Mouse (Mus musculus) midbrain, embryonic 15.5 days (tissue): ENCODE data around the gene Dmbt1. TPM values are rescaled to one million over a fixed set of nuclear protein-coding genes. Genes with fewer than 3 reads are reported as not detected.
"Not testable (repeated sequence)": the region's sequence is repeated elsewhere in the genome, so short reads cannot be mapped to it uniquely, and the experiment has no call there.

ENCODE experiments used
- ATAC-seq: fragments of 200-750 bp; cut with Nextera tagmentation; replicated peaks from 2 replicates; pipeline ENCODE4 v1.8.0; 2017; ENCODE audit warnings: moderate TSS enrichment
- H3K27ac ChIP-seq: fragments of 300-500 bp; sonication (generic); 2 replicates; pipeline ENCODE4 v1.5.1; 2015; ENCODE audit warnings: mild to moderate bottlenecking, inconsistent platforms
- H3K27me3 ChIP-seq: fragments of 300-500 bp; sonication (generic); replicated peaks from 2 replicates; pipeline ENCODE4 v1.6.1; 2015; ENCODE audit warnings: inconsistent platforms
- H3K36me3 ChIP-seq: fragments of 300-500 bp; sonication (generic); replicated peaks from 2 replicates; pipeline ENCODE4 v1.6.1; 2015; ENCODE audit warnings: inconsistent platforms
- H3K4me1 ChIP-seq: fragments of 300-500 bp; sonication (generic); 2 replicates; pipeline ENCODE4 v1.6.1; 2015; ENCODE audit warnings: inconsistent platforms
- H3K4me2 ChIP-seq: fragments of 300-500 bp; sonication (generic); 2 replicates; pipeline ENCODE4 v1.6.1; 2015; ENCODE audit warnings: inconsistent platforms, mild to moderate bottlenecking, moderate library complexity
- H3K4me3 ChIP-seq: fragments of 300-500 bp; sonication (generic); 2 replicates; pipeline ENCODE4 v1.5.1; 2015; ENCODE audit warnings: mild to moderate bottlenecking, inconsistent platforms
- H3K9ac ChIP-seq: fragments of 300-500 bp; sonication (generic); 2 replicates; pipeline ENCODE4 v1.6.1; 2015; ENCODE audit warnings: mild to moderate bottlenecking, inconsistent platforms
- H3K9me3 ChIP-seq: fragments of 300-500 bp; sonication (generic); 2 replicates; pipeline ENCODE4 v1.6.1; 2016; ENCODE audit warnings: inconsistent platforms
- WGBS: fragments of 180-500 bp; shearing (Covaris S2); methylation state at CpG from one replicate; pipeline ENCODE4 v1.1.7; 2015; ENCODE audit warnings: mixed read lengths; 5-methylcytosine and 5-hydroxymethylcytosine counted together
- polyA plus RNA-seq: library from polyadenylated mRNA; unstranded; fragments of >200 nt; fragmentation: Nextera tagmentation; extraction: Ambion mirVana; gene quantifications from 2 replicates; pipeline ENCODE4 v1.2.1, GENCODE M21; 2015

The Dmbt1 gene
- polyA plus RNA-seq, 1 experiment from 2014 or later = 0.15 TPM

GRCm38 (mm10) chr7:131059808-131060207 lies 28.0 kb downstream of the Dmbt1 start:
- H3K4me2 ChIP-seq, H3K27ac ChIP-seq, H3K4me3 ChIP-seq, H3K9me3 ChIP-seq, H3K27me3 ChIP-seq, H3K9ac ChIP-seq, H3K4me1 ChIP-seq, H3K36me3 ChIP-seq, ATAC-seq: not testable (repeated sequence)
- 79% methylated on average over 2 of the region's 2 CpGs for WGBS

GRCm38 (mm10) chr7:131062541-131062940 lies 30.7 kb downstream of the Dmbt1 start:
- no peak overlapping the region for H3K9ac ChIP-seq
- H3K4me2 ChIP-seq = no peak overlapping the region
- H3K4me1 ChIP-seq = no peaks in the 10 kb centered on the region
- no peak for ATAC-seq
- no peaks in the 10 kb centered on the region for H3K27me3 ChIP-seq
- no peak overlapping the region for H3K27ac ChIP-seq
- H3K9me3 ChIP-seq = no peaks in the 10 kb centered on the region
- H3K4me3 ChIP-seq = no peak overlapping the region
- WGBS = 92% methylated on average over 2 of the region's 2 CpGs
- H3K36me3 ChIP-seq = no peaks in the 10 kb centered on the region

- H3K9me3 ChIP-seq, H3K27me3 ChIP-seq, ATAC-seq, H3K27ac ChIP-seq, H3K9ac ChIP-seq, H3K36me3 ChIP-seq, H3K4me2 ChIP-seq, H3K4me1 ChIP-seq, H3K4me3 ChIP-seq: not testable (repeated sequence)
- WGBS = 7% methylated on average over 1 of the region's 1 CpGs
These were observed 36.3 kb downstream of the Dmbt1 start for GRCm38 (mm10) chr7:131068191-131068590.

GRCm38 (mm10) chr7:131073476-131073875 lies 41.6 kb downstream of the Dmbt1 start:
- not testable (repeated sequence) for H3K4me2 ChIP-seq, H3K27ac ChIP-seq, H3K27me3 ChIP-seq, H3K4me3 ChIP-seq, H3K9me3 ChIP-seq, H3K4me1 ChIP-seq, H3K9ac ChIP-seq, ATAC-seq, H3K36me3 ChIP-seq
- 89% methylated on average over 3 of the region's 3 CpGs for WGBS

GRCm38 (mm10) chr7:131074098-131074497 lies 42.2 kb downstream of the Dmbt1 start:
- H3K9ac ChIP-seq, H3K4me1 ChIP-seq, H3K4me2 ChIP-seq, H3K27me3 ChIP-seq, H3K36me3 ChIP-seq, H3K4me3 ChIP-seq, ATAC-seq, H3K27ac ChIP-seq, H3K9me3 ChIP-seq: not testable (repeated sequence)
- WGBS = 85% methylated on average over 6 of the region's 6 CpGs

- H3K4me1 ChIP-seq = no peaks in the 10 kb centered on the region
- no peak overlapping the region for H3K9ac ChIP-seq
- no peak for ATAC-seq
- no peaks in the 10 kb centered on the region for H3K27me3 ChIP-seq
- H3K4me3 ChIP-seq = no peak overlapping the region
- H3K36me3 ChIP-seq = no peaks in the 10 kb centered on the region
- 0% methylated on average over 1 of the region's 1 CpGs for WGBS
- no peak overlapping the region for H3K4me2 ChIP-seq
- no peak overlapping the region for H3K27ac ChIP-seq
- H3K9me3 ChIP-seq = no peaks in the 10 kb centered on the region
These were observed 44.1 kb downstream of the Dmbt1 start for GRCm38 (mm10) chr7:131075956-131076355.

- not testable (repeated sequence) for H3K4me1 ChIP-seq, ATAC-seq, H3K27me3 ChIP-seq, H3K4me3 ChIP-seq, H3K4me2 ChIP-seq, H3K36me3 ChIP-seq, H3K9ac ChIP-seq, H3K27ac ChIP-seq, H3K9me3 ChIP-seq
- WGBS = 84% methylated on average over 9 of the region's 9 CpGs
These were observed 50.5 kb downstream of the Dmbt1 start for GRCm38 (mm10) chr7:131082403-131082802.

- 35% methylated on average over 3 of the region's 3 CpGs for WGBS
- no peak overlapping the region for H3K9ac ChIP-seq
- H3K4me2 ChIP-seq = no peak overlapping the region
- no peaks in the 10 kb centered on the region for H3K27me3 ChIP-seq
- no peaks in the 10 kb centered on the region for H3K4me1 ChIP-seq
- no peak for ATAC-seq
- H3K36me3 ChIP-seq = no peaks in the 10 kb centered on the region
- H3K27ac ChIP-seq = no peak overlapping the region
- H3K9me3 ChIP-seq = no peaks in the 10 kb centered on the region
- no peak overlapping the region for H3K4me3 ChIP-seq
These were observed 80.6 kb downstream of the Dmbt1 start for GRCm38 (mm10) chr7:131112486-131112885.

- Histone ChIP-seq H3K9ac (no peak overlapping the region), H3K9me3 (no peaks in the 10 kb centered on the region), H3K4me3 (no peak overlapping the region), H3K27me3 (no peaks in the 10 kb centered on the region), H3K4me2 (no peak overlapping the region), H3K27ac (no peak overlapping the region), H3K4me1 (no peaks in the 10 kb centered on the region), H3K36me3 (no peaks in the 10 kb centered on the region)
- WGBS = 74% methylated on average over 6 of the region's 6 CpGs
- ATAC-seq = no peak
These were observed 81.8 kb downstream of the Dmbt1 start for GRCm38 (mm10) chr7:131113676-131114075.

GRCm38 (mm10) chr7:131114434-131114833 lies 82.6 kb downstream of the Dmbt1 start:
- WGBS = 81% methylated on average over 2 of the region's 2 CpGs

GRCm38 (mm10) chr7:131122210-131122807 lies 90.5 kb downstream of the Dmbt1 start:
- Histone ChIP-seq H3K4me1 (no peaks in the 10 kb centered on the region), H3K4me3 (no peak overlapping the region), H3K27ac (no peak overlapping the region), H3K4me2 (no peak overlapping the region), H3K36me3 (no peaks in the 10 kb centered on the region), H3K9me3 (no peaks in the 10 kb centered on the region), H3K9ac (no peak overlapping the region), H3K27me3 (no peaks in the 10 kb centered on the region)
- no peak for ATAC-seq
- WGBS = 88% methylated on average over 2 of the region's 2 CpGs

More at GRCm38 (mm10) chr7:131114434-131114833, 82.6 kb downstream of the Dmbt1 start:
- Histone ChIP-seq H3K9ac (no peak overlapping the region), H3K4me3 (no peak overlapping the region), H3K4me2 (no peak overlapping the region), H3K4me1 (no peaks in the 10 kb centered on the region), H3K9me3 (no peaks in the 10 kb centered on the region), H3K27me3 (no peaks in the 10 kb centered on the region), H3K27ac (no peak overlapping the region), H3K36me3 (no peaks in the 10 kb centered on the region)
- ATAC-seq = no peak

GRCm38 (mm10) chr7:131130021-131130420 lies 98.2 kb downstream of the Dmbt1 start:
- no peaks in the 10 kb centered on the region for H3K4me1 ChIP-seq
- no peak overlapping the region for H3K4me3 ChIP-seq
- ATAC-seq = no peak
- H3K36me3 ChIP-seq = no peaks in the 10 kb centered on the region
- no peaks in the 10 kb centered on the region for H3K9me3 ChIP-seq
- 83% methylated on average over 12 of the region's 12 CpGs for WGBS
- no peak overlapping the region for H3K27ac ChIP-seq
- H3K27me3 ChIP-seq = no peaks in the 10 kb centered on the region
- H3K4me2 ChIP-seq = no peak overlapping the region
- no peak overlapping the region for H3K9ac ChIP-seq

- H3K9me3 ChIP-seq = no peaks in the 10 kb centered on the region
- H3K36me3 ChIP-seq = no peaks in the 10 kb centered on the region
- H3K4me2 ChIP-seq = no peak overlapping the region
- H3K9ac ChIP-seq = no peak overlapping the region
- H3K27ac ChIP-seq = no peak overlapping the region
- 71% methylated on average over 3 of the region's 3 CpGs for WGBS
- no peaks in the 10 kb centered on the region for H3K27me3 ChIP-seq
- no peak overlapping the region for H3K4me3 ChIP-seq
- no peaks in the 10 kb centered on the region for H3K4me1 ChIP-seq
- no peak for ATAC-seq
These were observed 101.3 kb downstream of the Dmbt1 start for GRCm38 (mm10) chr7:131133181-131133580.
